Mouse (Mus musculus) cerebellum, adult 2 months (tissue): ENCODE data around the gene Cnn2.

ENCODE experiments used
- CTCF ChIP-seq: fragments of 200-500 bp; IDR thresholded peaks from 2 replicates; pipeline ENCODE4 v1.5.1; 2011; ENCODE audit warnings: low read depth, mild to moderate bottlenecking, control low read depth, low read length, moderate library complexity, borderline replicate concordance; ENCODE audit not compliant: insufficient read depth
- POLR2A ChIP-seq: fragments of 200-500 bp; IDR thresholded peaks from 2 replicates; pipeline ENCODE4 v1.6.1; 2011; ENCODE audit warnings: low read length, control low read depth, borderline replicate concordance; ENCODE audit not compliant: insufficient read depth

DNA sequence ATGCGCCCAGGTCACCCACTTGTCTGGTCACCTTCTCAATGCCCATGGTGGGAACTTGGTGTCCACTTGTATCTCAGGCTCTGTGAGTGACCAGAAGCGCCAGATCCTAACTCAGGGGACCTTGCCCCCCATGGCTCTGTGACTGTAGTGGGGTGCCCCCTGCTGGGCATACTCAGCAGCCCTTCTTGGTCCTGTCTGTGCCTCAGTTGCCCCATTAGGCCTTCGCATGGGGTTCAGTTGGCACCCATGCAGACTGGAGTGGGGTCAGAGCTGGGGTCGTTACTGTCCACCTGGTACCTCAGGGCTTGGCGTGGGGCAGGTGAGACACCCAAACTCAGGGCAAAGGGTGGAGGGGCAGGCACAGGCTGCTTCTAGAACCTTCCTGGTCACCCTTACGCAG, 34.4 kb upstream of the Cnn2 start:
- TF ChIP-seq POLR2A (no peak), CTCF (peak; percentile 51)
